Mouse (Mus musculus): ENCODE data around the gene Kcnn3.

Kcnn3 gene

DNA sequence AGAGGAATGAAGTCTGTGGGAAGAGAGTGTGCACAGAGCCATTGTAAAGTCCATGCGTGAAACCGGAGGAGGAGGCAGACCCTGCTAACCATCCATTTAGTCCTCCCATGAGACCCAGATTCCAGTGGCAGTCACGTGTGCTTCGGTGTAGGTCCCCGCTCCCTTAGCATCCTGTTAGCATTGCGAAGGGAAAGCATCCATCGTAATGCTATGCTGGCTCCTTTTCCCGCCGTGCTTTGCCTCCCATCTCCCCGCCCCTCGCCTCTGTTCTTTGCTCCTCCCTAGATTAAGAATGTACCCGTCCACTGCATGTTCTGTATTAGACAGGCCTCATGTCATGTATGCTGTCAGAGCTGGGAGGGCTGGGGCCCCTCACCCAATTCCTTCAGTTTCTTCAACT, 144.8 kb downstream of the Kcnn3 start:
- no peak for DNase-seq (ENCODE audit: low spot score in 2 of 2)

- DNase-seq (ENCODE audit: low spot score in 2 of 2), result no peak
These were observed 147.2 kb downstream of the Kcnn3 start for GRCm38 (mm10) chr3:89667131-89667530.

DNA sequence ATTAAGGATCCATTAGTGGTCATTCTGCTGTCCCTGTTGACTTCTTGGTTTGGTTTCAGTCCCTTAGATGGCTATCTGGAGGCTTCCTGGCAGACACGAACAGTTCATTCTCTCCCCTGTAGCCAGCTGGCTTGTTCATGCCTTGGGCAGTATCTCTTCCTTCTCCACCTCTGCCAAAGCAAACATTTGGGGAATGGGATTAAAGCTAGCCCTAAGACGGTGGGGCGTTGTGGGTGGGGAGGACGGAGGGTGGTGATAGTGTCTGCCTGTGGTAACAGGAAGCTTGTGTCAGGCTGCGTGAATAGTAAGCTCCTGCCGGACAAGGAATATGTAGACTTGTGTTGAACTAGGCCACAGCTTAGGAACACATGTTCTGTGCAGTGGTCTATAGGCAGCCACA, 151.4 kb downstream of the Kcnn3 start:
- no peak for DNase-seq (ENCODE audit: low spot score in 2 of 2)

DNA sequence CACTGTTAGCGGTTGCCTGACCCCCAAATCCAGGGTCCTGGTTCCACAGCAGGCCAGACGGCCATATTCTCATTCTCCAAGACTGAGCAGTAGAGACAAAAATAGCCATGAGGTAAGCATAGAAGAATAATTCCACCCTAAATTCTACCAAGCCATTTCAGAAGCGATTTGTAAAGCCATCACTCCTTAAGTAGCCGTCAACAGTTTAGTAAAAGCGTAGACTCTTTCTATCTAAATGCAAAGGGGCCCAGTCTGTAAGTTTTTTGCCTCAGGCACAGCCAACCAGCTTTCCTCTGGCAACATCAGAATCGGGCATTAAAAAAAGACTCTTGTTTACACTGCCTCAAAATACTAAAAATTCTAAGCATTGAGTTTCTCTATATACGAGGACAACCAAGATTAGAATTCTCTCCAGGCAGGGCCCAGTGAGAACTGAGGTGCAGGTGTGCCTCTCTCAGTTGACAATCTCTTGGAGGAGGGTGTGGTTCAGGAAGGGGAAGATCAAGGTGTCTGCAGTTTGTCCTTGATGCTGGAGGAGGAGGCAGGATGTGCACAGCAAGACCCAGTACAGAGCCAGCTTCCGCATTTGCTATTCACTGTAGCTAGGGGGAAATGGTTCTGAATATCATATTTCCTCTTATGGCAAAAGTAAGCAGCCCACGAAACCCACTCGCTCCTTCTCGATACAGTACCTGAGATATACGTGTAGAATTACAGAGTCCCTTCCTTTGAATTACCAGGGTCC, 152.8 kb downstream of the Kcnn3 start:
- DNase-seq (ENCODE audit: low spot score in 2 of 2), result no peak

GRCm38 (mm10) chr3:89677617-89678016, 157.7 kb downstream of the Kcnn3 start:
- no peak for DNase-seq (ENCODE audit: low spot score in 2 of 2)

DNA sequence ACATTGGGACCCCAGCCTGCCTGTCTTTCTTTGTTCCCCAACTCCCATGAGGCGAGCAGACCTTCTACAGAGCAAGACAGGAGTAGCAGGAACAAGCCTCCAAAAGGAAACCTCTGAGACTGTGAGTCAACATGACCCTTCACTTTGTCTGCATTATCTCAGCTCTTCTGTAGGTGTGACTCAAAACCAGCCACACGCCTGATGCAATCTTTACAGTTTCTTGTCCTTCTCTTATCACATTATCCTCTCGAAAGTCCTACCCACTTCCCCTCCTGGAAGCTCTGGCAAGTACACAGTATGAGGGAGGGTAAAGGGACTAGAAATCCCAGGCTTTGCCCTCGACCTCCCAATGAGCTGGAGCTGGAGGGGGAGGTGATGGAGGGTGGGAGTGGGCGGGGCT, 166.1 kb downstream of the Kcnn3 start:
- DNase-seq (ENCODE audit: low spot score in 2 of 2), result no peak

DNA sequence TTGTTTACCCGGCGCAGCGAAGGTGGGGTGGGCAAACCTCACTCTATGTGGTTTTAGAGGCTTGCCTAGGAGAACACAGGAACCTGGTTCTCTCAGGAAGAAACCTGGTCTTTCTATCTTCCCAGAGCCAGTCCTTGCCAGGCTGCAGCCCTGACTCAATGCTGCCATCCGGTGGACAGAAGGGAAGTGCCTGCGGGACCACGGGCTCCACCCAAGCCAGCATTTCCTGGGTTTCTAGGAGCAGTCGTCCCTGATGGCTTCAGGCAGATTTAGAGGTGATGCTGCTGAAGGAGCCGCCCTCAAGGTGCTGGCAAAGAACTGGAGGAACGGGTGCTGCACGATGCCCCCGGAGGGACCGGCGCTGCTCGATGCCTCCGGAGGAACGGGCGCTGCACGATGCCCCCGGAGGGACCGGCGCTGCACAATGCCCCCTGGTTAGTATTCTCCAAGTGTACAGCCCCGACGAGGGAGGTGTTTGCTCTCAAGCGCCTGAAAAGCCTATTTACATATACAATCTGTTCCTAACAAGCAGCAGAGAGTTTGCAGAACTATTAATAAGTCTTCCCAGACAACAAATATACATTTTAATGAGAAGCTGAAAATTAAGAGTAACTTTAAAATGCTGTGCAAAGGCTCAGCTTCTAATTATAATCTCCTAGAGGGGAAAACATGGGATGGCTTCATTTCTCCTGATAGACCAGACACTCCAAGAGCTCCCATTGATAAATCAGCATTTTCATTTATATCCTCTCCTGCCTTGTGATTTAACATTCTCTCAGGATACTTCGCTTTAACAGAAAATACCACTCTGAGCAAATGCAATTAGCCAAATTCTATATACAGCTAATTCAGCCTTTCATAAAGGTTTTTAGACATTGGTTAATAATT, 169.0 kb downstream of the Kcnn3 start:
- peak; percentile 60 to 79 for DNase-seq (ENCODE audit: low spot score in 2 of 2)

- DNase-seq (ENCODE audit: low spot score in 2 of 2), result no peak
These were observed 171.8 kb downstream of the Kcnn3 start for GRCm38 (mm10) chr3:89691776-89692175.

- DNase-seq (ENCODE audit: low spot score in 2 of 2), result no peak
These were observed 176.3 kb downstream of the Kcnn3 start for GRCm38 (mm10) chr3:89696152-89696821.

GRCm38 (mm10) chr3:89698958-89699357, 179.0 kb downstream of the Kcnn3 start:
- DNase-seq (ENCODE audit: low spot score in 2 of 2), result no peak

DNA sequence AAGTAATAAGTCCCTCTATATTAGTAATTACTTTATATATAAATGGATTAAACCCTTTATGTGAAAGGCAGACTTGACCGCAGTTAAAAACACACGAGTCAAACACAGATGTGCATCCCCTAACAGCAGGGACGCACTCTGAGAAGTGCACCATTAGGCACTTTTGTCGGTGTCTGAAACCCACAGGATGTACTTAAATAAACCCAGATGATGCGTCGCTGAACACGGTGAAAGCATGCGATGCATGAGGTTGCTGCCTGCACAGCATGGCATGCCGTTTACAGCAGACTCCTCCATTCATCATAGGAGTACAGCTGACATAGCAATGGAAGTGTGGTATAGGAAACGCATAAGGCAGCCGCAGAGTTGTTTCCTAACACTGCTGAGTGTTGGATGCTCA, 180.5 kb downstream of the Kcnn3 start:
- no peak for DNase-seq (ENCODE audit: low spot score in 2 of 2)

DNA sequence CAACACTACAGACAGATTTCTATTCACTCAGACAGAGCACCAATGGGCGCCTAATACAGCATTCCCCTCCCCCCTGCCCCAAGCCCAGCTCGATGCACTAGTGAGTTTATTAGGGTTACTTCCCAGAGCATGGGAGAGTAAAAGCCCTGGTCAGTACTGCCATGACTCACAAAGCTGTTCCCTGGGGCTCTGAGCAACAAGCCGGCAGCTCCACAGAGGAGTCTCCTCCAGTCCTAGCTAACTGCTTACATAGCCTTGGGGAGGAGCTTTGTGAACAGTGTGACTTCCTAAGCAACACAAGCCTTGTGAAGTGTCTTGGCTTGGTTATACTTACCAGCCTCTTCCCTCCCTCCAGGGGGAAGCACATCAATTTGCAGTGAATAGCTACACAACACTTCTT, 183.6 kb downstream of the Kcnn3 start:
- no peak for DNase-seq (ENCODE audit: low spot score in 2 of 2)

GRCm38 (mm10) chr3:89704064-89704463, 184.1 kb downstream of the Kcnn3 start:
- DNase-seq (ENCODE audit: low spot score in 2 of 2), result no peak

DNA sequence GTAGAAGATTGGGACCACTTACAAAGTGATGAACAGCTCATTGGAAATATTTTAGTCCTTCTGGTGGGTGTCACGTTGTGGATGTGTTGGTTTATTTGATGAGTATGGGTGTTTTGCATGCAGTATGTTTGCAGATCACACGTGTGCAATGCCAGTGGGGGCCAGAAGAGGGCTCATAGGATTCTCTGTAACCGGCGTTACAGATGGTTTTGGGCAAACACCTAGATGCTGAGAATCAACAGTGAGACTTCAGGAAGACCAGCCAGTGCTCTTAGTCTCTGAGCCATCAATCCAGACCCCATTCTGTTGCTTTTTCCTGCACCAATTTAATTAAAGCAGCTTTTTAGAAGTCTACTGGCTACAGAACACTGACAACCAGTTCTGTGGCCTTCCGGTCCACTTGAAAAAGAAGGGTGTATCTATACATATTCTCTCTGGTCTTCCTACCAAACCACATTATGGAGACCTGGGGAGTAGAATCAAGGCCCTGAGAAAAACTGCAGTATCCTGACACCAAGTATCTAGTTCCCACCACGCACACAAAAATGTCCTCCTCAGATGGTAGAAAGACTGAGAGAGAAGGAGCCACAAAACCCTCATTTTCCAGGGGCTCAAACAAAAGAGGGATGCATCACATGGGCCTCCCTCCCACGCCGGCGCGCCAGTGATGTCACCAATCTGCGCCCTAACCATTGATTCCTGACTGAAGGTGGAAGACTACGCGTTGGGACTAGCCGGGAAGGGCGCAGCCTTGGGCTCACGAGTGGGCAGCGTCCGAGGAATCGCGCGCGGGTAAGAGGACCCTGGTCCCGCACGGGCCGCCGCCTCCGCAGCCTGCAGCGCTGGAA, 194.6 kb downstream of the Kcnn3 start, which contains the start of gene Adar:
Adar (plus strand) TSS at position 664 of the 848 bp plus-strand sequence.
- peak; percentile 37 to 79 for DNase-seq (ENCODE audit: low spot score in 2 of 2)

GRCm38 (mm10) chr3:89715207-89715966, 195.4 kb downstream of the Kcnn3 start:
- peak; percentile 50 to 51 for DNase-seq (ENCODE audit: low spot score in 2 of 2)

- no peak for DNase-seq (ENCODE audit: low spot score in 2 of 2)
These were observed 195.9 kb downstream of the Kcnn3 start for GRCm38 (mm10) chr3:89715967-89716256.

- no peak for DNase-seq (ENCODE audit: low spot score in 2 of 2)
These were observed 202.1 kb downstream of the Kcnn3 start for GRCm38 (mm10) chr3:89722032-89722431.

DNA sequence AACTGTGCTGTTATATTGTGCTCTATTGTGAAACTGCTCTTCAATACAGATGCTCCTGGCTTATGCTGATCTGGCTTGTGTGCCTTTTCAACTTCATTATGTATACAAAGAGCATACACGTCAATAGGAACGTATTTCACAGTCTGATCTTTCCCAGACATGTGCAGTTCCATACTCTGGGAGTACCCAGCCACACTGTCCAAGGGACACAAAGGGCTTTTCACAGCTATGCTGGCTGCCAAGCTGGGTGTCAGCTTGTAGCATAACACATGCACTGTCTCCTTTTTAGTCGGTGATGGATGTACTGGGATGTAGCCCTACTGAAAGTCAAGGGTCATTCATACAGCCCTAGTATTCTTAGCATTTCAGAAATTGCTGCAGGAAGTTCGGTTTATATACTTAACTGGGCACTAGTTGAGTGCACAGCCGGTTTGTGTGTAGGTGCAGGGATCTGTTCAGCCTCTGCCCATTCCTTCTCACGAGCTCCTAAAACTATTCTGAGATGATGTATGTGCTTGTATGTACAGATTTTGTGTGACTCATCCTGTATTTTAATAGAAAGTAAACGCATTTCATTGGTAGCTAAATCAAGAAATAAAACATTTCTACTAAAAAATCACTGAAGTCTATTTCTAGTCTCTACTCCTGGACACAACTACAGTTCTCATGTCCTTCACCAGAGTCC, 203.6 kb downstream of the Kcnn3 start:
- no peak for DNase-seq (ENCODE audit: low spot score in 2 of 2)

Measured in spleen, postnatal 10 days (tissue).